Mouse (Mus musculus): Measurements from ENCODE around the gene Yipf3.

- TF ChIP-seq GATA1 (IDR thresholded peaks at IDR 0.05; ENCODE audit: low read length): no peak
- TF ChIP-seq TAL1 (IDR thresholded peaks at IDR 0.05; ENCODE audit: low read length): no peak
These were observed 27.6 kb downstream of the Yipf3 start for GRCm38 (mm10) chr17:46275506-46275905.
